Mouse (Mus musculus): ENCODE data around the gene Itga3. TPM values are rescaled to one million over a fixed set of nuclear protein-coding genes. Genes with fewer than 3 reads are reported as not detected.
A peak's percentile ranks its signal among the peaks of the same experiment; 100 is the strongest.

Gene Itga3
- polyA plus RNA-seq, 1 experiment from 2014 or later: 29.0 TPM

GRCm38 (mm10) chr11:95087301-95088228 is 11.0 kb upstream of the Itga3 start:
- peak overlapping the region; percentile 6; the same call in 1 of the 2 replicates for H3K4me2 ChIP-seq (ENCODE audit: low read length)
- peak overlapping the region; percentile 85 for H3K27ac ChIP-seq (ENCODE audit: low read depth)
- H3K4me3 ChIP-seq (ENCODE audit: low read depth, low read length): no peak overlapping the region
- no peaks in the 10 kb centered on the region for H3K36me3 ChIP-seq (ENCODE audit: control insufficient read depth, insufficient read depth, low read length)
- peaks cover 20% of the 10 kb centered on the region for H3K4me1 ChIP-seq (replicated peaks; ENCODE audit: control insufficient read depth, insufficient read depth, low read length)
- DNase-seq (ENCODE audit: low spot score) (no peak), ATAC-seq (replicated peaks; ENCODE audit: low FRiP score, low TSS enrichment, low read depth) (no peak; the same call in 1 of the 2 replicates)
- 44% methylated on average over 17 of the region's 17 CpGs for WGBS
- H3K9ac ChIP-seq (ENCODE audit: low read length): no peak overlapping the region
- no peaks in the 10 kb centered on the region for H3K9me3 ChIP-seq (ENCODE audit: control insufficient read depth, low read length)
- no peaks in the 10 kb centered on the region for H3K27me3 ChIP-seq (replicated peaks; ENCODE audit: control insufficient read depth, insufficient read depth, low read length)

- Histone ChIP-seq H3K4me2 (ENCODE audit: low read length) (no peak overlapping the region), H3K9ac (ENCODE audit: low read length) (no peak overlapping the region), H3K27me3 (replicated peaks; ENCODE audit: control insufficient read depth, insufficient read depth, low read length) (no peaks in the 10 kb centered on the region), H3K27ac (ENCODE audit: low read depth) (no peak overlapping the region), H3K36me3 (ENCODE audit: control insufficient read depth, insufficient read depth, low read length) (no peaks in the 10 kb centered on the region), H3K4me3 (ENCODE audit: low read depth, low read length) (no peak overlapping the region), H3K9me3 (ENCODE audit: control insufficient read depth, low read length) (no peaks in the 10 kb centered on the region), H3K4me1 (replicated peaks; ENCODE audit: control insufficient read depth, insufficient read depth, low read length) (peaks cover 20% of the 10 kb centered on the region)
- no peak for DNase-seq (ENCODE audit: low spot score)
- 50% methylated on average over 5 of the region's 5 CpGs for WGBS
- no peak for ATAC-seq (replicated peaks; ENCODE audit: low FRiP score, low TSS enrichment, low read depth)
Observed at GRCm38 (mm10) chr11:95086229-95086628, 9.6 kb upstream of the Itga3 start.

DNA sequence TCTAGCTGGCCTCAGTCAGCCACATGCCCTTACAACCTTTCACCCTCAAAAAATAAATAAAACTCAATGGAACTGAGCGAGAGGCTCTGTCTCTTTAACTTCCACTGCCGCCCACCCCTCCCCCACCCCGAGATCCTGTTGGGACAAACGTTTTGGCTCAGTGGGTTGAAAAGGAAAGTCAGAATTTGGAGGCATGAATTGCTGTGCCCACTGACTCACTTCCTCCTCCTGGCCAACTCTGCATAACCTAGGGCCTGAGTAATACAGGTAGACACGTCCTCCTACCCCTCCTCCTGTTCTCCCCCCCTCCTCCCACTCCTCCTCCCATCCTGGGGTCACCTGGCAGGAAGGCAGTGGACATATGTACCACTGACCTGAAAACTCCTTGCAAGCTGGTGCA is 9.1 kb upstream of the Itga3 start:
- H3K4me3 ChIP-seq (ENCODE audit: low read depth, low read length): no peak overlapping the region

GRCm38 (mm10) chr11:95084811-95085382 is 8.3 kb upstream of the Itga3 start:
- no peak for ATAC-seq (replicated peaks; ENCODE audit: low FRiP score, low TSS enrichment, low read depth)
- no peaks in the 10 kb centered on the region for H3K9me3 ChIP-seq (ENCODE audit: control insufficient read depth, low read length)
- H3K4me2 ChIP-seq (ENCODE audit: low read length): no peak overlapping the region
- no peak overlapping the region for H3K4me3 ChIP-seq (ENCODE audit: low read depth, low read length)
- H3K4me1 ChIP-seq (replicated peaks; ENCODE audit: control insufficient read depth, insufficient read depth, low read length): peaks cover 21% of the 10 kb centered on the region
- H3K9ac ChIP-seq (ENCODE audit: low read length): no peak overlapping the region
- no peak for DNase-seq (ENCODE audit: low spot score)
- H3K27ac ChIP-seq (ENCODE audit: low read depth): no peak overlapping the region
- 48% methylated on average over 5 of the region's 5 CpGs for WGBS
- no peaks in the 10 kb centered on the region for H3K27me3 ChIP-seq (replicated peaks; ENCODE audit: control insufficient read depth, insufficient read depth, low read length)
- no peaks in the 10 kb centered on the region for H3K36me3 ChIP-seq (ENCODE audit: control insufficient read depth, insufficient read depth, low read length)

More for the DNA sequence above, 9.1 kb upstream of the Itga3 start:
- no peak for DNase-seq (ENCODE audit: low spot score)
- Histone ChIP-seq H3K4me2 (ENCODE audit: low read length) (no peak overlapping the region), H3K4me1 (replicated peaks; ENCODE audit: control insufficient read depth, insufficient read depth, low read length) (peaks cover 20% of the 10 kb centered on the region), H3K27ac (ENCODE audit: low read depth) (no peak overlapping the region), H3K9ac (ENCODE audit: low read length) (no peak overlapping the region), H3K9me3 (ENCODE audit: control insufficient read depth, low read length) (no peaks in the 10 kb centered on the region), H3K27me3 (replicated peaks; ENCODE audit: control insufficient read depth, insufficient read depth, low read length) (no peaks in the 10 kb centered on the region), H3K36me3 (ENCODE audit: control insufficient read depth, insufficient read depth, low read length) (no peaks in the 10 kb centered on the region)
- ATAC-seq (replicated peaks; ENCODE audit: low FRiP score, low TSS enrichment, low read depth): no peak
- 20% methylated on average over 5 of the region's 5 CpGs for WGBS

- Histone ChIP-seq H3K9ac (ENCODE audit: low read length) (no peak overlapping the region), H3K36me3 (ENCODE audit: control insufficient read depth, insufficient read depth, low read length) (no peaks in the 10 kb centered on the region), H3K4me1 (replicated peaks; ENCODE audit: control insufficient read depth, insufficient read depth, low read length) (peaks cover 28% of the 10 kb centered on the region), H3K4me3 (ENCODE audit: low read depth, low read length) (no peak overlapping the region), H3K4me2 (ENCODE audit: low read length) (no peak overlapping the region), H3K27me3 (replicated peaks; ENCODE audit: control insufficient read depth, insufficient read depth, low read length) (no peaks in the 10 kb centered on the region), H3K27ac (ENCODE audit: low read depth) (no peak overlapping the region), H3K9me3 (ENCODE audit: control insufficient read depth, low read length) (no peaks in the 10 kb centered on the region)
- ATAC-seq (replicated peaks; ENCODE audit: low FRiP score, low TSS enrichment, low read depth): no peak
- WGBS: 44% methylated on average over 4 of the region's 4 CpGs
- DNase-seq (ENCODE audit: low spot score): no peak
Observed at GRCm38 (mm10) chr11:95084175-95084574, 7.6 kb upstream of the Itga3 start.

DNA sequence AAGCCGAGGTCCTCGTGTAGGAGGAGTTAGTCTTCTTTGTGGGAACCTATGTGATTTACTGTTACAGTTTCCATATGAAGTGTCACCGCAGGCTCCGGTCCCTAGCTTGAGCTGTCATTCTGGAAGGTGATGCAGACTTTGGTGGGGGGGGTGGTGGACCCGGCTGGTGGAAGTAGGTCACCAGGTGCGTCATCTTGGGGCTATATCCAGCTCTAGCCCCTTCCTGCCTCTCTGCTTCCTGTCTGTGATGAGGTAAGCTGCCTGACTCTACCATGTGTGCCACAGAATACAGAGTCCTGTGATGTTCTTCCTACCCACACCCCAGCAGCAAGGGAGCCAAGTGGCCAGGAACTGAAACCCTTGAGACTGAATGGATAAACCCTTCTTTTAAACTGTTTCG is 6.3 kb upstream of the Itga3 start:
- 0 out of 2 replicates have a peak, but pooled peaks cover 3% of the 10 kb centered on the region for H3K27me3 ChIP-seq (replicated peaks; ENCODE audit: control insufficient read depth, insufficient read depth, low read length)
- H3K4me1 ChIP-seq (replicated peaks; ENCODE audit: control insufficient read depth, insufficient read depth, low read length): peaks cover 38% of the 10 kb centered on the region
- H3K9me3 ChIP-seq (ENCODE audit: control insufficient read depth, low read length): no peaks in the 10 kb centered on the region
- no peak overlapping the region for H3K4me3 ChIP-seq (ENCODE audit: low read depth, low read length)
- no peak overlapping the region for H3K4me2 ChIP-seq (ENCODE audit: low read length)
- no peak overlapping the region for H3K27ac ChIP-seq (ENCODE audit: low read depth)
- WGBS: 90% methylated on average over 7 of the region's 7 CpGs
- no peak for ATAC-seq (replicated peaks; ENCODE audit: low FRiP score, low TSS enrichment, low read depth)
- no peaks in the 10 kb centered on the region for H3K36me3 ChIP-seq (ENCODE audit: control insufficient read depth, insufficient read depth, low read length)
- DNase-seq (ENCODE audit: low spot score): no peak
- no peak overlapping the region for H3K9ac ChIP-seq (ENCODE audit: low read length)

- peaks cover 27% of the 10 kb centered on the region for H3K4me1 ChIP-seq (replicated peaks; ENCODE audit: control insufficient read depth, insufficient read depth, low read length)
- DNase-seq (ENCODE audit: low spot score): no peak
- peaks cover 8% of the 10 kb centered on the region; the same call in 1 of the 2 replicates for H3K27me3 ChIP-seq (replicated peaks; ENCODE audit: control insufficient read depth, insufficient read depth, low read length)
- no peak overlapping the region for H3K27ac ChIP-seq (ENCODE audit: low read depth)
- H3K36me3 ChIP-seq (ENCODE audit: control insufficient read depth, insufficient read depth, low read length): no peaks in the 10 kb centered on the region
- no peaks in the 10 kb centered on the region for H3K9me3 ChIP-seq (ENCODE audit: control insufficient read depth, low read length)
- no peak for ATAC-seq (replicated peaks; ENCODE audit: low FRiP score, low TSS enrichment, low read depth)
- no peak overlapping the region for H3K4me2 ChIP-seq (ENCODE audit: low read length)
- H3K9ac ChIP-seq (ENCODE audit: low read length): no peak overlapping the region
- no peak overlapping the region for H3K4me3 ChIP-seq (ENCODE audit: low read depth, low read length)
- WGBS: 81% methylated on average over 6 of the region's 6 CpGs
Observed at GRCm38 (mm10) chr11:95080783-95081182, 4.2 kb upstream of the Itga3 start.

GRCm38 (mm10) chr11:95079256-95079875 is 2.8 kb upstream of the Itga3 start:
- no peak overlapping the region for H3K4me3 ChIP-seq (ENCODE audit: low read depth, low read length)
- H3K4me1 ChIP-seq (replicated peaks; ENCODE audit: control insufficient read depth, insufficient read depth, low read length): peaks cover 35% of the 10 kb centered on the region
- H3K9me3 ChIP-seq (ENCODE audit: control insufficient read depth, low read length): no peaks in the 10 kb centered on the region
- ATAC-seq (replicated peaks; ENCODE audit: low FRiP score, low TSS enrichment, low read depth) (no peak), DNase-seq (ENCODE audit: low spot score) (no peak)
- H3K4me2 ChIP-seq (ENCODE audit: low read length): no peak overlapping the region
- 56% methylated on average over 6 of the region's 6 CpGs for WGBS
- no peak overlapping the region for H3K27ac ChIP-seq (ENCODE audit: low read depth)
- peaks cover 8% of the 10 kb centered on the region; the same call in 1 of the 2 replicates for H3K27me3 ChIP-seq (replicated peaks; ENCODE audit: control insufficient read depth, insufficient read depth, low read length)
- no peak overlapping the region for H3K9ac ChIP-seq (ENCODE audit: low read length)
- H3K36me3 ChIP-seq (ENCODE audit: control insufficient read depth, insufficient read depth, low read length): no peaks in the 10 kb centered on the region

Data from intestine, embryonic 14.5 days (tissue).